Mouse (Mus musculus): ENCODE data around the gene Gm20388. TPM values are rescaled to one million over a fixed set of nuclear protein-coding genes. Genes with fewer than 3 reads are reported as not detected.
"Not testable (repeated sequence)": the region's sequence is repeated elsewhere in the genome, so short reads cannot be mapped to it uniquely, and the experiment has no call there.

Gene Gm20388
- total RNA-seq, 2 experiments from 2014 or later: 12.7 TPM; not detected in 1

GRCm38 (mm10) chr8:123083610-123084009 lies 3173.0 kb downstream of the Gm20388 start:
- DNase-seq: peak; percentile 36 to 57

- DNase-seq: no peak
Observed at GRCm38 (mm10) chr8:123087289-123087688, 3176.6 kb downstream of the Gm20388 start.

GRCm38 (mm10) chr8:123097216-123097615 lies 3186.6 kb downstream of the Gm20388 start:
- DNase-seq: peak in 1 of 2 experiments; percentile 23

- peak in 1 of 2 experiments; percentile 23 for DNase-seq
Observed at GRCm38 (mm10) chr8:123097786-123098584, 3187.3 kb downstream of the Gm20388 start.

- no peak for DNase-seq
Observed at GRCm38 (mm10) chr8:123100288-123100687, 3189.6 kb downstream of the Gm20388 start.

GRCm38 (mm10) chr8:123101244-123101643 lies 3190.6 kb downstream of the Gm20388 start:
- DNase-seq: no peak

- peak; percentile 97 to 98 for DNase-seq
Observed at GRCm38 (mm10) chr8:123101735-123102685, 3191.4 kb downstream of the Gm20388 start, which contains the start of gene Rpl13. Gene Rpl13 (plus strand): TSS chr8:123102350.

- not testable (repeated sequence) for DNase-seq
Observed at GRCm38 (mm10) chr8:123102855-123103254, 3192.2 kb downstream of the Gm20388 start.

GRCm38 (mm10) chr8:123103285-123103684 lies 3192.6 kb downstream of the Gm20388 start:
- no peak for DNase-seq

GRCm38 (mm10) chr8:123104046-123104767 lies 3193.6 kb downstream of the Gm20388 start:
- no peak for DNase-seq

- DNase-seq: no peak
Observed at GRCm38 (mm10) chr8:123105553-123106326, 3195.1 kb downstream of the Gm20388 start.

GRCm38 (mm10) chr8:123106531-123106930 lies 3195.9 kb downstream of the Gm20388 start:
- no peak for DNase-seq

GRCm38 (mm10) chr8:123108010-123108409 lies 3197.4 kb downstream of the Gm20388 start:
- no peak for DNase-seq

GRCm38 (mm10) chr8:123108953-123109352 lies 3198.3 kb downstream of the Gm20388 start:
- no peak for DNase-seq

GRCm38 (mm10) chr8:123110649-123111048 lies 3200.0 kb downstream of the Gm20388 start:
- no peak for DNase-seq

- no peak for DNase-seq
Observed at GRCm38 (mm10) chr8:123112892-123113291, 3202.3 kb downstream of the Gm20388 start.

GRCm38 (mm10) chr8:123113908-123114469 lies 3203.3 kb downstream of the Gm20388 start:
- no peak for DNase-seq

GRCm38 (mm10) chr8:123114644-123115043 lies 3204.0 kb downstream of the Gm20388 start:
- DNase-seq: no peak

GRCm38 (mm10) chr8:123117127-123117731 lies 3206.6 kb downstream of the Gm20388 start, which contains the start of gene Cpne7:
Gene Cpne7 (plus strand): TSS chr8:123117374.
- peak in 1 of 2 experiments; percentile 37 for DNase-seq

- DNase-seq: no peak
Observed at GRCm38 (mm10) chr8:123117744-123118143, 3207.1 kb downstream of the Gm20388 start.
